Mouse (Mus musculus) lung, embryonic 15.5 days (tissue): ENCODE results near the gene Cmtm7. TPM values are rescaled to one million over a fixed set of nuclear protein-coding genes. Genes with fewer than 3 reads are reported as not detected.
"Not testable (repeated sequence)": the region's sequence is repeated elsewhere in the genome, so short reads cannot be mapped to it uniquely, and the experiment has no call there.

Experiments
- ATAC-seq: fragments of 200-750 bp; cut with Nextera tagmentation; 2 replicates; pipeline ENCODE4 v1.8.0; 2017; ENCODE audit warnings: moderate number of reproducible peaks, borderline replicate concordance; ENCODE audit not compliant: low FRiP score, low TSS enrichment; ENCODE audit errors: extremely low read depth
- H3K27ac ChIP-seq: fragments of 300-500 bp; sonication (generic); 2 replicates; pipeline ENCODE4 v1.5.1; 2015; ENCODE audit warnings: moderate library complexity, mild to moderate bottlenecking, inconsistent platforms
- H3K27me3 ChIP-seq: fragments of 300-500 bp; sonication (generic); 2 replicates; pipeline ENCODE4 v1.6.1; 2015; ENCODE audit warnings: inconsistent platforms
- H3K36me3 ChIP-seq: fragments of 300-500 bp; sonication (generic); 2 replicates; pipeline ENCODE4 v1.6.1; 2015; ENCODE audit warnings: inconsistent platforms
- H3K4me1 ChIP-seq: fragments of 300-500 bp; sonication (generic); 2 replicates; pipeline ENCODE4 v1.6.1; 2015; ENCODE audit warnings: inconsistent platforms
- H3K4me2 ChIP-seq: fragments of 300-500 bp; sonication (generic); 2 replicates; pipeline ENCODE4 v1.6.1; 2015; ENCODE audit warnings: inconsistent platforms, mild to moderate bottlenecking, moderate library complexity
- H3K4me3 ChIP-seq: fragments of 300-500 bp; sonication (generic); 2 replicates; pipeline ENCODE4 v1.5.1; 2015; ENCODE audit warnings: mild to moderate bottlenecking, inconsistent platforms
- H3K9ac ChIP-seq: fragments of 300-500 bp; sonication (generic); 2 replicates; pipeline ENCODE4 v1.6.1; 2015; ENCODE audit warnings: inconsistent platforms
- H3K9me3 ChIP-seq: fragments of 300-500 bp; sonication (generic); 2 replicates; pipeline ENCODE4 v1.6.1; 2016; ENCODE audit warnings: inconsistent platforms
- WGBS: fragments of 180-500 bp; shearing (Covaris S2); methylation state at CpG from one replicate; pipeline ENCODE4 v1.1.7; 2015; 5-methylcytosine and 5-hydroxymethylcytosine counted together
- polyA plus RNA-seq: library from polyadenylated mRNA; unstranded; fragments of >200 nt; fragmentation: Nextera tagmentation; extraction: Ambion mirVana; gene quantifications from 2 replicates; pipeline ENCODE4 v1.2.1, GENCODE M21; 2015

Cmtm7 gene
- polyA plus RNA-seq, 1 experiment from 2014 or later, result 91.3 TPM

GRCm38 (mm10) chr9:114736442-114736841 lies 45.2 kb downstream of the Cmtm7 start:
- no peak overlapping the region for H3K9ac ChIP-seq
- H3K4me1 ChIP-seq, result peaks cover 18% of the 10 kb centered on the region
- WGBS, result 35% methylated on average over 11 of the region's 11 CpGs
- peak overlapping the region; percentile 6; the same call in 1 of the 2 replicates for H3K4me2 ChIP-seq
- H3K27me3 ChIP-seq, result no peaks in the 10 kb centered on the region
- no peaks in the 10 kb centered on the region for H3K9me3 ChIP-seq
- H3K4me3 ChIP-seq, result no peak overlapping the region
- ATAC-seq, result peak; percentile 27; the same call in 1 of the 2 replicates
- no peaks in the 10 kb centered on the region; the same call in 1 of the 2 replicates for H3K36me3 ChIP-seq
- peak overlapping the region; percentile 42 for H3K27ac ChIP-seq

- Histone ChIP-seq H3K9me3 (no peaks in the 10 kb centered on the region), H3K36me3 (no peaks in the 10 kb centered on the region), H3K4me2 (no peak overlapping the region), H3K27me3 (no peaks in the 10 kb centered on the region), H3K4me3 (no peak overlapping the region), H3K9ac (no peak overlapping the region), H3K27ac (no peak overlapping the region), H3K4me1 (peaks cover 18% of the 10 kb centered on the region)
- 71% methylated on average over 2 of the region's 2 CpGs for WGBS
- ATAC-seq, result no peak
These were observed 48.4 kb downstream of the Cmtm7 start for GRCm38 (mm10) chr9:114733238-114733637.

- H3K9me3 ChIP-seq, result no peaks in the 10 kb centered on the region
- WGBS, result 56% methylated on average over 12 of the region's 12 CpGs
- H3K27ac ChIP-seq, result no peak overlapping the region
- no peaks in the 10 kb centered on the region for H3K36me3 ChIP-seq
- H3K27me3 ChIP-seq, result no peaks in the 10 kb centered on the region
- peaks cover 17% of the 10 kb centered on the region for H3K4me1 ChIP-seq
- H3K4me2 ChIP-seq, result peak overlapping the region; percentile 60
- peak overlapping the region; percentile 90 for H3K4me3 ChIP-seq
- H3K9ac ChIP-seq, result peak overlapping the region; percentile 94
- no peak for ATAC-seq
These were observed 49.6 kb downstream of the Cmtm7 start for GRCm38 (mm10) chr9:114731871-114732682.

- WGBS, result under 1% methylated on average over 53 of the region's 53 CpGs
- peaks cover 8% of the 10 kb centered on the region for H3K4me1 ChIP-seq
- peak; percentile 94 for ATAC-seq
- H3K9ac ChIP-seq, result peak within 1 kb of the TSS; percentile 94
- H3K36me3 ChIP-seq, result no peaks in the 10 kb centered on the region
- H3K27ac ChIP-seq, result peak within 1 kb of the TSS; percentile 97
- no peaks in the 10 kb centered on the region for H3K9me3 ChIP-seq
- H3K27me3 ChIP-seq, result no peaks in the 10 kb centered on the region
- H3K4me2 ChIP-seq, result peak within 1 kb of the TSS; percentile 60
- H3K4me3 ChIP-seq, result peak within 1 kb of the TSS; percentile 90
These were observed 50.5 kb downstream of the Cmtm7 start, which contains the start of gene Cmtm6 for GRCm38 (mm10) chr9:114731011-114731755. Gene Cmtm6 (plus strand): TSS chr9:114731116.

GRCm38 (mm10) chr9:114729911-114730805 lies 51.5 kb downstream of the Cmtm7 start:
- no peak overlapping the region for H3K27ac ChIP-seq
- peaks cover 7% of the 10 kb centered on the region for H3K4me1 ChIP-seq
- H3K4me3 ChIP-seq, result peak overlapping the region; percentile 90
- no peaks in the 10 kb centered on the region for H3K36me3 ChIP-seq
- no peaks in the 10 kb centered on the region for H3K9me3 ChIP-seq
- no peaks in the 10 kb centered on the region for H3K27me3 ChIP-seq
- WGBS, result 27% methylated on average over 24 of the region's 30 CpGs
- peak overlapping the region; percentile 60 for H3K4me2 ChIP-seq
- no peak for ATAC-seq
- no peak overlapping the region for H3K9ac ChIP-seq

- not testable (repeated sequence) for H3K27ac ChIP-seq, H3K9ac ChIP-seq, ATAC-seq, H3K4me3 ChIP-seq, H3K4me1 ChIP-seq, H3K4me2 ChIP-seq, H3K27me3 ChIP-seq, H3K9me3 ChIP-seq
- WGBS, result 30% methylated on average over 2 of the region's 2 CpGs
- peaks cover 12% of the 10 kb centered on the region; the same call in 1 of the 2 replicates for H3K36me3 ChIP-seq
These were observed 53.2 kb downstream of the Cmtm7 start for GRCm38 (mm10) chr9:114728432-114728831.

GRCm38 (mm10) chr9:114727315-114727714 lies 54.3 kb downstream of the Cmtm7 start:
- no peak overlapping the region for H3K9ac ChIP-seq

GRCm38 (mm10) chr9:114716677-114717331 lies 64.9 kb downstream of the Cmtm7 start:
- WGBS, result 61% methylated on average over 18 of the region's 18 CpGs
- no peak overlapping the region for H3K4me3 ChIP-seq
- no peak overlapping the region for H3K27ac ChIP-seq
- no peaks in the 10 kb centered on the region for H3K9me3 ChIP-seq
- H3K36me3 ChIP-seq, result peaks cover 80% of the 10 kb centered on the region
- H3K4me1 ChIP-seq, result no peaks in the 10 kb centered on the region
- no peak overlapping the region for H3K4me2 ChIP-seq
- no peak overlapping the region for H3K9ac ChIP-seq
- peak; percentile 35; the same call in 1 of the 2 replicates for ATAC-seq
- no peaks in the 10 kb centered on the region for H3K27me3 ChIP-seq

More at GRCm38 (mm10) chr9:114727315-114727714, 54.3 kb downstream of the Cmtm7 start:
- Histone ChIP-seq H3K4me1 (peaks cover 5% of the 10 kb centered on the region), H3K27me3 (no peaks in the 10 kb centered on the region), H3K36me3 (peaks cover 23% of the 10 kb centered on the region), H3K4me3 (no peak overlapping the region), H3K27ac (no peak overlapping the region), H3K4me2 (no peak overlapping the region), H3K9me3 (no peaks in the 10 kb centered on the region)
- WGBS, result 3% methylated on average over 3 of the region's 3 CpGs
- ATAC-seq, result no peak

- Histone ChIP-seq H3K27ac (no peak overlapping the region), H3K9me3 (no peaks in the 10 kb centered on the region), H3K36me3 (peaks cover 74% of the 10 kb centered on the region), H3K4me2 (no peak overlapping the region), H3K27me3 (no peaks in the 10 kb centered on the region), H3K4me1 (no peaks in the 10 kb centered on the region), H3K9ac (no peak overlapping the region), H3K4me3 (no peak overlapping the region)
- no peak for ATAC-seq
- WGBS, result 91% methylated on average over 7 of the region's 7 CpGs
These were observed 68.2 kb downstream of the Cmtm7 start for GRCm38 (mm10) chr9:114713481-114713880.

GRCm38 (mm10) chr9:114710345-114710744 lies 71.3 kb downstream of the Cmtm7 start:
- Histone ChIP-seq H3K27ac (no peak overlapping the region), H3K27me3 (no peaks in the 10 kb centered on the region), H3K4me2 (no peak overlapping the region), H3K9ac (no peak overlapping the region), H3K4me1 (no peaks in the 10 kb centered on the region), H3K9me3 (no peaks in the 10 kb centered on the region), H3K36me3 (peaks cover 72% of the 10 kb centered on the region), H3K4me3 (no peak overlapping the region)
- ATAC-seq, result no peak
- WGBS, result 74% methylated on average over 7 of the region's 7 CpGs

GRCm38 (mm10) chr9:114707805-114708204 lies 73.9 kb downstream of the Cmtm7 start:
- Histone ChIP-seq H3K4me1 (no peaks in the 10 kb centered on the region), H3K4me3 (no peak overlapping the region), H3K27me3 (no peaks in the 10 kb centered on the region), H3K36me3 (peaks cover 49% of the 10 kb centered on the region), H3K27ac (no peak overlapping the region), H3K9ac (no peak overlapping the region), H3K9me3 (no peaks in the 10 kb centered on the region), H3K4me2 (no peak overlapping the region)
- 87% methylated on average over 4 of the region's 4 CpGs for WGBS
- ATAC-seq, result no peak
